Mouse (Mus musculus): ENCODE results near the gene Nr1d1. TPM values are rescaled to one million over a fixed set of nuclear protein-coding genes. Genes with fewer than 3 reads are reported as not detected.

Nr1d1 gene
- polyA plus RNA-seq, 1 experiment from 2014 or later: 3.5 TPM

DNA sequence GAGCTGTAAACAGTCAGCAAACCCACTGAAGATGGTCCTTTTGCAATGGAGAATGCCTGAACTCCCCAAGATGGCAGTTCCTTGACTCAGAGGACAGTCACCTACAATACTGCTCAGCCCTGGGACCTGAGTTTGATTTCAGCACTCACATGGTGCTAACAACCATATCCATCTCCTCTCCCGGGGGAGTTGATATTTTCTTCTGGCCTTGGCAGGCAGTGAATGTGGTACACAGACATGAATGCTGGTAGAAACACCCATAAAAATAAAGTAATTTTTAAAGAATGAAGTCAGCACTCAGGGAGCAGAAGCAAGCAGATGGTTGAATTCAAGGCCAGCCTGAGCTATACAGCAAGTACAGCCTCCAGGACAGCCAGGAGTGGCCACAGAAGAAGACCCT, 39.0 kb downstream of the Nr1d1 start:
- Histone ChIP-seq H3K9ac (ENCODE audit: low read depth, low read length) (no peak overlapping the region), H3K36me3 (ENCODE audit: insufficient read depth, low read length) (no peaks in the 10 kb centered on the region), H3K4me3 (replicated peaks; ENCODE audit: low read depth, low read length) (no peak overlapping the region), H3K4me1 (replicated peaks; ENCODE audit: insufficient read depth, low read length) (peaks cover 13% of the 10 kb centered on the region), H3K27me3 (ENCODE audit: insufficient read depth, low read length) (no peaks in the 10 kb centered on the region), H3K27ac (no peak overlapping the region), H3K9me3 (replicated peaks; ENCODE audit: low read length) (no peaks in the 10 kb centered on the region), H3K4me2 (ENCODE audit: low read length) (no peak overlapping the region)
- ATAC-seq (replicated peaks; ENCODE audit: low FRiP score, low read depth) (no peak), DNase-seq (ENCODE audit: low spot score) (no peak)
- 93% methylated on average over 1 of the region's 1 CpGs for WGBS
- no peak for TF ChIP-seq CTCF (IDR thresholded peaks at IDR 0.05; ENCODE audit: low read depth)

DNA sequence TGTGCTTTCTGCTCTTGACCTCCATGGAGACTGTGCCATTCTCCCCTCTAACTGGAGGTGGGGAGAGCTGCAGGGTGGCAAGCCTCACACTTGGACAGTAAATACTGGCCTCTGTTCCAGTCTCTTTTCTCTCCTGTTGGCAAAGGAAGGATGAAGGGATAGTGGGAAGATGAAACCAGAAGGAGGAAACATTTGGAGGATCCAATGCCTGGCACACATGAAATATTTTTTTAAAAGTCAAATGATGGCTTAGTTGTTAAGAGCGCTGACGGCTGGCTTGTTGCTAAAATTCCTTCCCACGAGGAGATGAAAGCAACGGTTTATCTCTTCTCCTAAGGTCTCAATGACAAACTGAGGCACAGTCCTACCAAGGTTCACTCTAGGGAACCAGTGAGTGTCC, 40.0 kb downstream of the Nr1d1 start:
- Histone ChIP-seq H3K9me3 (replicated peaks; ENCODE audit: low read length) (no peaks in the 10 kb centered on the region), H3K9ac (ENCODE audit: low read depth, low read length) (no peak overlapping the region), H3K4me3 (replicated peaks; ENCODE audit: low read depth, low read length) (no peak overlapping the region), H3K27me3 (ENCODE audit: insufficient read depth, low read length) (no peaks in the 10 kb centered on the region), H3K4me2 (ENCODE audit: low read length) (no peak overlapping the region), H3K27ac (no peak overlapping the region), H3K4me1 (replicated peaks; ENCODE audit: insufficient read depth, low read length) (peaks cover 4% of the 10 kb centered on the region; the same call in 1 of the 2 replicates), H3K36me3 (ENCODE audit: insufficient read depth, low read length) (no peaks in the 10 kb centered on the region)
- DNase-seq (ENCODE audit: low spot score): no peak
- no peak for ATAC-seq (replicated peaks; ENCODE audit: low FRiP score, low read depth)
- 89% methylated on average over 4 of the region's 4 CpGs for WGBS
- TF ChIP-seq CTCF (IDR thresholded peaks at IDR 0.05; ENCODE audit: low read depth): no peak

- TF ChIP-seq CTCF (IDR thresholded peaks at IDR 0.05; ENCODE audit: low read depth): peak; percentile 40; the same call in 1 of the 2 replicates
- H3K4me1 ChIP-seq (replicated peaks; ENCODE audit: insufficient read depth, low read length): no peaks in the 10 kb centered on the region
- ATAC-seq (replicated peaks; ENCODE audit: low FRiP score, low read depth): no peak
Measured at GRCm38 (mm10) chr11:98734020-98734419, 41.1 kb downstream of the Nr1d1 start.

DNA sequence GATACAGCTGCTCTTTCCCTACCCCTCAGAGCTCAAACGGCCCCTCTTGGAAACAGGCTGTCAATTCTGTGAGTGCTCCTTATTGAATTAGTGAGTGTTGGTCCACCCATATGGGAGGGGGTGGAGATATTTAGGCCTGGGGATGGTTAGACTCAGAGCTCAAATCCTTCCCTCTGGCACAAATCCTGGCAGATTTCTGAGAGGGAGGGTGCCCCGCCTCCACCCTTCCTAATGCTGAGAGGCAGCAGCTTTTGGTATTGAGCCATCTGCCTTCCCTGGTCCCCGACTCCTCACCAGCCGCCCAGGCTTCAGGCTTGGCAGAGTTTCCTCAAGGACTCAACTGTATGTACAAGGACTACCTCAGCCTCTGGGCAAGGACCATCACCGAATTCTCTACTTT, 44.0 kb downstream of the Nr1d1 start:
- Histone ChIP-seq H3K36me3 (ENCODE audit: insufficient read depth, low read length) (no peaks in the 10 kb centered on the region), H3K27me3 (ENCODE audit: insufficient read depth, low read length) (no peaks in the 10 kb centered on the region), H3K4me2 (ENCODE audit: low read length) (no peak overlapping the region), H3K9me3 (replicated peaks; ENCODE audit: low read length) (no peaks in the 10 kb centered on the region), H3K27ac (no peak overlapping the region), H3K9ac (ENCODE audit: low read depth, low read length) (no peak overlapping the region), H3K4me1 (replicated peaks; ENCODE audit: insufficient read depth, low read length) (peaks cover 5% of the 10 kb centered on the region), H3K4me3 (replicated peaks; ENCODE audit: low read depth, low read length) (no peak overlapping the region)
- no peak for ATAC-seq (replicated peaks; ENCODE audit: low FRiP score, low read depth)
- WGBS: 52% methylated on average over 5 of the region's 5 CpGs
- DNase-seq (ENCODE audit: low spot score): no peak
- no peak for TF ChIP-seq CTCF (IDR thresholded peaks at IDR 0.05; ENCODE audit: low read depth)

More at GRCm38 (mm10) chr11:98734020-98734419, 41.1 kb downstream of the Nr1d1 start:
- Histone ChIP-seq H3K27me3 (ENCODE audit: insufficient read depth, low read length) (no peaks in the 10 kb centered on the region), H3K4me2 (ENCODE audit: low read length) (no peak overlapping the region), H3K36me3 (ENCODE audit: insufficient read depth, low read length) (no peaks in the 10 kb centered on the region), H3K4me3 (replicated peaks; ENCODE audit: low read depth, low read length) (no peak overlapping the region), H3K9me3 (replicated peaks; ENCODE audit: low read length) (no peaks in the 10 kb centered on the region), H3K9ac (ENCODE audit: low read depth, low read length) (no peak overlapping the region), H3K27ac (no peak overlapping the region)
- DNase-seq (ENCODE audit: low spot score): no peak
- 67% methylated on average over 3 of the region's 3 CpGs for WGBS

GRCm38 (mm10) chr11:98730727-98731126, 44.4 kb downstream of the Nr1d1 start:
- ATAC-seq (replicated peaks; ENCODE audit: low FRiP score, low read depth) (no peak), DNase-seq (ENCODE audit: low spot score) (no peak)
- no peak for TF ChIP-seq CTCF (IDR thresholded peaks at IDR 0.05; ENCODE audit: low read depth)
- H3K9ac ChIP-seq (ENCODE audit: low read depth, low read length): no peak overlapping the region
- peaks cover 5% of the 10 kb centered on the region for H3K4me1 ChIP-seq (replicated peaks; ENCODE audit: insufficient read depth, low read length)
- H3K9me3 ChIP-seq (replicated peaks; ENCODE audit: low read length): no peaks in the 10 kb centered on the region
- H3K36me3 ChIP-seq (ENCODE audit: insufficient read depth, low read length): no peaks in the 10 kb centered on the region
- no peak overlapping the region for H3K4me2 ChIP-seq (ENCODE audit: low read length)
- 52% methylated on average over 4 of the region's 4 CpGs for WGBS
- no peaks in the 10 kb centered on the region for H3K27me3 ChIP-seq (ENCODE audit: insufficient read depth, low read length)
- no peak overlapping the region for H3K4me3 ChIP-seq (replicated peaks; ENCODE audit: low read depth, low read length)
- H3K27ac ChIP-seq: no peak overlapping the region

GRCm38 (mm10) chr11:98729119-98729588, 46.0 kb downstream of the Nr1d1 start, which contains the start of gene Med24:
Gene Med24, minus strand, starts transcription at chr11:98729435.
- Histone ChIP-seq H3K9me3 (replicated peaks; ENCODE audit: low read length) (no peaks in the 10 kb centered on the region), H3K27me3 (ENCODE audit: insufficient read depth, low read length) (no peaks in the 10 kb centered on the region), H3K4me3 (replicated peaks; ENCODE audit: low read depth, low read length) (peak within 1 kb of the TSS; percentile 56), H3K4me2 (ENCODE audit: low read length) (peak within 1 kb of the TSS; percentile 84), H3K4me1 (replicated peaks; ENCODE audit: insufficient read depth, low read length) (peaks cover 5% of the 10 kb centered on the region), H3K9ac (ENCODE audit: low read depth, low read length) (peak within 1 kb of the TSS; percentile 50), H3K36me3 (ENCODE audit: insufficient read depth, low read length) (0 out of 2 replicates have a peak, but pooled peaks cover 2% of the 10 kb centered on the region), H3K27ac (peak within 1 kb of the TSS; percentile 38)
- no peak for TF ChIP-seq CTCF (IDR thresholded peaks at IDR 0.05; ENCODE audit: low read depth)
- under 1% methylated on average over 16 of the region's 16 CpGs for WGBS
- ATAC-seq (replicated peaks; ENCODE audit: low FRiP score, low read depth) (peak; percentile 91), DNase-seq (ENCODE audit: low spot score) (peak; percentile 97)
